Mouse (Mus musculus) stomach, postnatal 0 days (tissue): ENCODE data around the gene Bbs4. TPM values are rescaled to one million over a fixed set of nuclear protein-coding genes. Genes with fewer than 3 reads are reported as not detected.
"Not testable (repeated sequence)": the region's sequence is repeated elsewhere in the genome, so short reads cannot be mapped to it uniquely, and the experiment has no call there.

Experiments used
- ATAC-seq: fragments of 200-750 bp; cut with Nextera tagmentation; 2 replicates; pipeline ENCODE4 v1.8.0; 2017; ENCODE audit not compliant: low FRiP score, low TSS enrichment
- DNase-seq: peaks from one replicate; pipeline ENCODE4 v3.0.0-alpha.2; 2016; ENCODE audit warnings: low spot score
- H3K27ac ChIP-seq: fragments of 300-500 bp; sonication (generic); replicated peaks from 2 replicates; pipeline ENCODE4 v1.5.1; 2014; ENCODE audit warnings: mild to moderate bottlenecking, control low read depth
- H3K27me3 ChIP-seq: fragments of 300-500 bp; sonication (generic); 2 replicates; pipeline ENCODE4 v1.6.1; 2014; ENCODE audit warnings: low read length; ENCODE audit not compliant: control insufficient read depth, insufficient read depth
- H3K36me3 ChIP-seq: fragments of 300-500 bp; sonication (generic); 2 replicates; pipeline ENCODE4 v1.6.1; 2014; ENCODE audit warnings: low read length, mixed read lengths; ENCODE audit not compliant: control insufficient read depth, insufficient read depth
- H3K4me1 ChIP-seq: fragments of 300-500 bp; sonication (generic); replicated peaks from 2 replicates; pipeline ENCODE4 v1.6.1; 2014; ENCODE audit warnings: antibody characterized with exemption; ENCODE audit not compliant: control insufficient read depth, insufficient read depth
- H3K4me2 ChIP-seq: fragments of 300-500 bp; sonication (generic); replicated peaks from 2 replicates; pipeline ENCODE4 v1.6.1; 2014; ENCODE audit warnings: low read depth, mild to moderate bottlenecking, control low read depth, moderate library complexity
- H3K4me3 ChIP-seq: fragments of 300-500 bp; sonication (generic); 2 replicates; pipeline ENCODE4 v1.5.1; 2014; ENCODE audit warnings: low read depth, low read length, control low read depth
- H3K9ac ChIP-seq: fragments of 300-500 bp; sonication (generic); 2 replicates; pipeline ENCODE4 v1.6.1; 2014; ENCODE audit warnings: mild to moderate bottlenecking, low read length, control low read depth, mixed read lengths
- H3K9me3 ChIP-seq: fragments of 300-500 bp; sonication (generic); 2 replicates; pipeline ENCODE4 v1.6.1; 2016; ENCODE audit warnings: low read length; ENCODE audit not compliant: control insufficient read depth
- CTCF ChIP-seq: IDR thresholded peaks from 2 replicates; pipeline ENCODE4 v1.5.1; 2016; ENCODE audit warnings: antibody characterized with exemption, low read depth, mild to moderate bottlenecking, moderate library complexity
- EP300 ChIP-seq: optimal IDR thresholded peaks from 2 replicates; pipeline ENCODE3; 2016; ENCODE audit warnings: antibody characterized with exemption
- WGBS: fragments of 180-500 bp; shearing (Covaris S2); extraction: QIAGEN DNeasy Blood & Tissue Kit; methylation state at CpG from one replicate; pipeline ENCODE4 v1.1.7; 2014; 5-methylcytosine and 5-hydroxymethylcytosine counted together
- polyA plus RNA-seq: library from polyadenylated mRNA; unstranded; fragments of >200 nt; fragmentation: Nextera tagmentation; extraction: Ambion mirVana; gene quantifications from 2 replicates; pipeline ENCODE4 v1.2.1, GENCODE M21; 2015

Gene Bbs4
- polyA plus RNA-seq, 1 experiment from 2014 or later = 6.7 TPM

GRCm38 (mm10) chr9:59369220-59369619 is 15.9 kb upstream of the Bbs4 start:
- Histone ChIP-seq H3K27me3 (no peaks in the 10 kb centered on the region), H3K27ac (no peak overlapping the region), H3K9ac (no peak overlapping the region), H3K36me3 (no peaks in the 10 kb centered on the region), H3K4me3 (no peak overlapping the region), H3K4me1 (no peaks in the 10 kb centered on the region), H3K9me3 (no peaks in the 10 kb centered on the region), H3K4me2 (no peak overlapping the region)
- no peak for TF ChIP-seq EP300
- TF ChIP-seq CTCF = no peak
- DNase-seq = no peak
- no peak for ATAC-seq
- 69% methylated on average over 5 of the region's 5 CpGs for WGBS

- H3K4me3 ChIP-seq, H3K4me1 ChIP-seq, H3K9me3 ChIP-seq, H3K27ac ChIP-seq, H3K4me2 ChIP-seq, DNase-seq, H3K9ac ChIP-seq, H3K36me3 ChIP-seq, ATAC-seq, H3K27me3 ChIP-seq: not testable (repeated sequence)
- no CpG with 5 or more reads among the region's 3 CpGs for WGBS
Observed at GRCm38 (mm10) chr9:59360487-59360886, 7.2 kb upstream of the Bbs4 start.

GRCm38 (mm10) chr9:59358041-59358440 is 4.7 kb upstream of the Bbs4 start:
- H3K4me1 ChIP-seq, H3K9me3 ChIP-seq, ATAC-seq, H3K36me3 ChIP-seq, H3K4me3 ChIP-seq, H3K27ac ChIP-seq, H3K4me2 ChIP-seq, H3K9ac ChIP-seq, DNase-seq, H3K27me3 ChIP-seq: not testable (repeated sequence)
- TF ChIP-seq CTCF = peak; percentile 54
- 65% methylated on average over 1 of the region's 1 CpGs for WGBS

- WGBS = 7% methylated on average over 15 of the region's 15 CpGs
- ATAC-seq (peak; percentile 16; the same call in 1 of the 2 replicates), DNase-seq (no peak)
- H3K9ac ChIP-seq = peak overlapping the region; percentile 79
- TF ChIP-seq CTCF (no peak), EP300 (no peak)
- peak overlapping the region; percentile 70 for H3K4me3 ChIP-seq
- H3K27ac ChIP-seq = peak overlapping the region; percentile 89
- peak overlapping the region; percentile 67 for H3K4me2 ChIP-seq
- H3K27me3 ChIP-seq = no peaks in the 10 kb centered on the region
- H3K4me1 ChIP-seq = no peaks in the 10 kb centered on the region
- no peaks in the 10 kb centered on the region for H3K9me3 ChIP-seq
- H3K36me3 ChIP-seq = no peaks in the 10 kb centered on the region
Observed at GRCm38 (mm10) chr9:59352586-59353252, 589 bp downstream of the Bbs4 start.

GRCm38 (mm10) chr9:59346176-59346575 is 7.1 kb downstream of the Bbs4 start:
- no peak for DNase-seq
- Histone ChIP-seq H3K4me2 (no peak overlapping the region), H3K27me3 (no peaks in the 10 kb centered on the region), H3K27ac (no peak overlapping the region), H3K36me3 (no peaks in the 10 kb centered on the region), H3K9ac (no peak overlapping the region), H3K4me1 (no peaks in the 10 kb centered on the region), H3K4me3 (no peak overlapping the region), H3K9me3 (no peaks in the 10 kb centered on the region)
- ATAC-seq = no peak
- 61% methylated on average over 2 of the region's 2 CpGs for WGBS
- no peak for TF ChIP-seq EP300
- no peak for TF ChIP-seq CTCF

- Histone ChIP-seq H3K36me3 (no peaks in the 10 kb centered on the region), H3K4me2 (no peak overlapping the region), H3K27ac (no peak overlapping the region), H3K4me1 (no peaks in the 10 kb centered on the region), H3K9me3 (no peaks in the 10 kb centered on the region), H3K9ac (no peak overlapping the region), H3K4me3 (no peak overlapping the region), H3K27me3 (no peaks in the 10 kb centered on the region)
- 84% methylated on average over 8 of the region's 9 CpGs for WGBS
- TF ChIP-seq EP300 = no peak
- TF ChIP-seq CTCF = peak; percentile 63
- DNase-seq = peak; percentile 24
- ATAC-seq = no peak
Observed at GRCm38 (mm10) chr9:59340002-59340401, 13.3 kb downstream of the Bbs4 start.
